Mouse (Mus musculus) embryonic facial prominence, embryonic 12.5 days (tissue): ENCODE measurements around the gene Sh2d6. TPM values are rescaled to one million over a fixed set of nuclear protein-coding genes. Genes with fewer than 3 reads are reported as not detected.
"Not testable (repeated sequence)": the region's sequence is repeated elsewhere in the genome, so short reads cannot be mapped to it uniquely, and the experiment has no call there.

Experiments used
- ATAC-seq: fragments of 200-750 bp; cut with Nextera tagmentation; 2 replicates; pipeline ENCODE4 v1.8.0; 2017; ENCODE audit not compliant: insufficient number of reproducible peaks, insufficient read depth, low FRiP score, low TSS enrichment
- H3K27ac ChIP-seq: fragments of 300-500 bp; sonication (generic); 2 replicates; pipeline ENCODE4 v1.5.1; 2016; ENCODE audit warnings: mild to moderate bottlenecking
- H3K27me3 ChIP-seq: fragments of 300-500 bp; sonication (generic); 2 replicates; pipeline ENCODE4 v1.6.1; 2016; ENCODE audit warnings: mild to moderate bottlenecking, moderate library complexity
- H3K36me3 ChIP-seq: fragments of 300-500 bp; sonication (generic); 2 replicates; pipeline ENCODE4 v1.6.1; 2016; ENCODE audit warnings: mild to moderate bottlenecking
- H3K4me1 ChIP-seq: fragments of 300-500 bp; sonication (generic); 2 replicates; pipeline ENCODE4 v1.6.1; 2016
- H3K4me2 ChIP-seq: fragments of 300-500 bp; sonication (generic); replicated peaks from 2 replicates; pipeline ENCODE4 v1.6.1; 2016; ENCODE audit warnings: mild to moderate bottlenecking, moderate library complexity
- H3K4me3 ChIP-seq: fragments of 300-500 bp; sonication (generic); 2 replicates; pipeline ENCODE4 v1.5.1; 2016; ENCODE audit warnings: mild to moderate bottlenecking
- H3K9ac ChIP-seq: fragments of 300-500 bp; sonication (generic); 2 replicates; pipeline ENCODE4 v1.6.1; 2016; ENCODE audit warnings: mild to moderate bottlenecking, moderate library complexity
- H3K9me3 ChIP-seq: fragments of 300-500 bp; sonication (generic); 2 replicates; pipeline ENCODE4 v1.6.1; 2016; ENCODE audit warnings: mild to moderate bottlenecking, moderate library complexity
- WGBS: fragments of 180-500 bp; shearing (Covaris S2); methylation state at CpG from one replicate; pipeline ENCODE4 v1.1.7; 2016; 5-methylcytosine and 5-hydroxymethylcytosine counted together
- polyA plus RNA-seq: library from polyadenylated mRNA; unstranded; fragments of >200 nt; fragmentation: Nextera tagmentation; extraction: Ambion mirVana; gene quantifications from 2 replicates; pipeline ENCODE4 v1.2.1, GENCODE M21; 2016

Sh2d6 gene
- polyA plus RNA-seq, 1 experiment from 2014 or later, result not detected

- no peak overlapping the region for H3K27ac ChIP-seq
- ATAC-seq, result no peak
- no peak overlapping the region for H3K4me2 ChIP-seq
- no peaks in the 10 kb centered on the region for H3K9me3 ChIP-seq
- H3K9ac ChIP-seq, result no peak overlapping the region
- H3K27me3 ChIP-seq, result no peaks in the 10 kb centered on the region
- no peaks in the 10 kb centered on the region for H3K4me1 ChIP-seq
- H3K4me3 ChIP-seq, result no peak overlapping the region
- 76% methylated on average over 3 of the region's 3 CpGs for WGBS
- H3K36me3 ChIP-seq, result no peaks in the 10 kb centered on the region
Measured at GRCm38 (mm10) chr6:72491151-72491550, 30.4 kb downstream of the Sh2d6 start.

GRCm38 (mm10) chr6:72489534-72489933 lies 32.0 kb downstream of the Sh2d6 start:
- Histone ChIP-seq H3K27me3 (no peaks in the 10 kb centered on the region), H3K27ac (no peak overlapping the region)

GRCm38 (mm10) chr6:72488850-72489249 lies 32.7 kb downstream of the Sh2d6 start:
- H3K9ac ChIP-seq, result no peak overlapping the region
- no peak overlapping the region for H3K4me3 ChIP-seq
- H3K27ac ChIP-seq, result no peak overlapping the region
- H3K4me2 ChIP-seq, result no peak overlapping the region
- no peaks in the 10 kb centered on the region for H3K4me1 ChIP-seq
- 57% methylated on average over 3 of the region's 3 CpGs for WGBS
- H3K27me3 ChIP-seq, result no peaks in the 10 kb centered on the region
- H3K36me3 ChIP-seq, result no peaks in the 10 kb centered on the region
- no peaks in the 10 kb centered on the region for H3K9me3 ChIP-seq
- ATAC-seq, result no peak

More at GRCm38 (mm10) chr6:72489534-72489933, 32.0 kb downstream of the Sh2d6 start:
- H3K4me1 ChIP-seq, result no peaks in the 10 kb centered on the region
- H3K9me3 ChIP-seq, result no peaks in the 10 kb centered on the region
- H3K9ac ChIP-seq, result no peak overlapping the region
- no peak for ATAC-seq
- H3K36me3 ChIP-seq, result no peaks in the 10 kb centered on the region
- H3K4me2 ChIP-seq, result no peak overlapping the region
- H3K4me3 ChIP-seq, result no peak overlapping the region

- Histone ChIP-seq H3K27me3 (no peaks in the 10 kb centered on the region), H3K9me3 (no peaks in the 10 kb centered on the region), H3K9ac (no peak overlapping the region), H3K36me3 (no peaks in the 10 kb centered on the region), H3K4me3 (no peak overlapping the region), H3K27ac (no peak overlapping the region), H3K4me2 (no peak overlapping the region), H3K4me1 (no peaks in the 10 kb centered on the region)
- 73% methylated on average over 3 of the region's 3 CpGs for WGBS
- no peak for ATAC-seq
Measured at GRCm38 (mm10) chr6:72487282-72487681, 34.2 kb downstream of the Sh2d6 start.

- Histone ChIP-seq H3K27ac (no peak overlapping the region), H3K4me3 (no peak overlapping the region), H3K27me3 (no peaks in the 10 kb centered on the region), H3K9ac (no peak overlapping the region), H3K4me2 (no peak overlapping the region), H3K36me3 (no peaks in the 10 kb centered on the region), H3K4me1 (no peaks in the 10 kb centered on the region), H3K9me3 (no peaks in the 10 kb centered on the region)
- ATAC-seq, result no peak
- WGBS, result 86% methylated on average over 6 of the region's 6 CpGs
Measured at GRCm38 (mm10) chr6:72486307-72486706, 35.2 kb downstream of the Sh2d6 start.

GRCm38 (mm10) chr6:72484887-72485286 lies 36.6 kb downstream of the Sh2d6 start:
- Histone ChIP-seq H3K9ac (no peak overlapping the region), H3K4me1 (no peaks in the 10 kb centered on the region), H3K9me3 (no peaks in the 10 kb centered on the region), H3K27ac (no peak overlapping the region), H3K36me3 (no peaks in the 10 kb centered on the region), H3K4me2 (no peak overlapping the region), H3K4me3 (no peak overlapping the region), H3K27me3 (no peaks in the 10 kb centered on the region)
- ATAC-seq, result no peak
- WGBS, result 69% methylated on average over 4 of the region's 4 CpGs

- H3K36me3 ChIP-seq, result no peaks in the 10 kb centered on the region
- no peak for ATAC-seq
- no peak overlapping the region for H3K27ac ChIP-seq
- no peak overlapping the region for H3K4me3 ChIP-seq
- H3K4me2 ChIP-seq, result no peak overlapping the region
- no peaks in the 10 kb centered on the region for H3K27me3 ChIP-seq
- 63% methylated on average over 2 of the region's 2 CpGs for WGBS
- H3K4me1 ChIP-seq, result no peaks in the 10 kb centered on the region
- no peak overlapping the region for H3K9ac ChIP-seq
- H3K9me3 ChIP-seq, result no peaks in the 10 kb centered on the region
Measured at GRCm38 (mm10) chr6:72482156-72482555, 39.4 kb downstream of the Sh2d6 start.

GRCm38 (mm10) chr6:72480422-72480702 lies 41.1 kb downstream of the Sh2d6 start:
- H3K4me2 ChIP-seq, result no peak overlapping the region
- H3K4me3 ChIP-seq, result no peak overlapping the region
- H3K9ac ChIP-seq, result no peak overlapping the region
- H3K9me3 ChIP-seq, result no peaks in the 10 kb centered on the region
- H3K4me1 ChIP-seq, result no peaks in the 10 kb centered on the region
- no peak overlapping the region for H3K27ac ChIP-seq
- ATAC-seq, result no peak
- WGBS, result 86% methylated on average over 2 of the region's 2 CpGs
- H3K36me3 ChIP-seq, result no peaks in the 10 kb centered on the region
- H3K27me3 ChIP-seq, result no peaks in the 10 kb centered on the region

GRCm38 (mm10) chr6:72479645-72480421 lies 41.7 kb downstream of the Sh2d6 start:
- no peak for ATAC-seq
- H3K4me3 ChIP-seq, result no peak overlapping the region
- no peaks in the 10 kb centered on the region for H3K4me1 ChIP-seq
- no peak overlapping the region for H3K4me2 ChIP-seq
- no peaks in the 10 kb centered on the region for H3K36me3 ChIP-seq
- no peaks in the 10 kb centered on the region for H3K27me3 ChIP-seq
- H3K9ac ChIP-seq, result no peak overlapping the region
- no peaks in the 10 kb centered on the region for H3K9me3 ChIP-seq
- 91% methylated on average over 12 of the region's 12 CpGs for WGBS
- H3K27ac ChIP-seq, result no peak overlapping the region

- not testable (repeated sequence) for H3K4me2 ChIP-seq, H3K27me3 ChIP-seq, H3K27ac ChIP-seq, H3K36me3 ChIP-seq, H3K9ac ChIP-seq, H3K4me1 ChIP-seq, H3K4me3 ChIP-seq, H3K9me3 ChIP-seq, ATAC-seq
- WGBS, result 87% methylated on average over 3 of the region's 3 CpGs
Measured at GRCm38 (mm10) chr6:72478691-72479090, 42.8 kb downstream of the Sh2d6 start.

- H3K4me1 ChIP-seq, result peaks cover 6% of the 10 kb centered on the region
- H3K9me3 ChIP-seq, result no peaks in the 10 kb centered on the region
- no peaks in the 10 kb centered on the region for H3K36me3 ChIP-seq
- no peak overlapping the region for H3K4me3 ChIP-seq
- no peak for ATAC-seq
- 87% methylated on average over 3 of the region's 3 CpGs for WGBS
- no peaks in the 10 kb centered on the region for H3K27me3 ChIP-seq
- no peak overlapping the region for H3K27ac ChIP-seq
- no peak overlapping the region for H3K4me2 ChIP-seq
- H3K9ac ChIP-seq, result no peak overlapping the region
Measured at GRCm38 (mm10) chr6:72477621-72478020, 43.9 kb downstream of the Sh2d6 start.

- no peak overlapping the region for H3K27ac ChIP-seq
- ATAC-seq, result no peak
- H3K27me3 ChIP-seq, result no peaks in the 10 kb centered on the region
- H3K9ac ChIP-seq, result no peak overlapping the region
- peaks cover 6% of the 10 kb centered on the region for H3K4me1 ChIP-seq
- no peak overlapping the region for H3K4me2 ChIP-seq
- no peaks in the 10 kb centered on the region for H3K9me3 ChIP-seq
- H3K36me3 ChIP-seq, result no peaks in the 10 kb centered on the region
- H3K4me3 ChIP-seq, result no peak overlapping the region
- 92% methylated on average over 5 of the region's 5 CpGs for WGBS
Measured at GRCm38 (mm10) chr6:72476836-72477235, 44.7 kb downstream of the Sh2d6 start.
